Mouse (Mus musculus): ENCODE measurements around the gene Bbs9.
"Not testable (repeated sequence)": the region's sequence is repeated elsewhere in the genome, so short reads cannot be mapped to it uniquely, and the experiment has no call there.

DNA sequence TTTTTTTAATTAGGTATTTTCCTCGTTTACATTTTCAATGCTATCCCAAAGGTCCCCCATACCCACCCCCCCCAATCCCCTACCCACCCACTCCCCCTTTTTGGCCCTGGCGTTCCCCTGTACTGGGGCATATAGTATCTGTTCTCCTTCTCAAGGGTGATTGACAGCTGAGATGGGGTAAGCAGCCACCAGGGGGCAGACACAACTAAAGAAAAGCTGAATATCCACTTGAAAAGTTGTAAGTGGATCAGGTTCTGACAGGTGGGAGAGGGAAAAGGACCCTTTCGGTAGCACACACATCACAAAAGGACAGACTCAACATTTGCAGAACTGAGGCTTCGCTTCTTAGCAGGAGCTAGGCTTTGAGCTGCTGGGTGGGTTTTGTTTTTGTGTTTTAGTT is 237.8 kb downstream of the Bbs9 start:
- peak; percentile 41 for TF ChIP-seq CTCF (IDR thresholded peaks at IDR 0.05; ENCODE audit: insufficient read depth, low read length)
- not testable (repeated sequence) for TF ChIP-seq POLR2A (IDR thresholded peaks at IDR 0.05; ENCODE audit: borderline replicate concordance, extremely low read depth, low read depth, low read length)
